In genomic region chr8:22124220-22125152, GRCm38 (mm10) we compare ENCODE assay signal across 9 mouse cellular contexts. TPM values are rescaled to one million over a fixed set of nuclear protein-coding genes. Genes with fewer than 3 reads are reported as not detected.
DNase-seq lines count a peak whose midpoint lies in the region; ATAC-seq and TF ChIP-seq lines count a peak whose summit lies in the region.
"Had no signal": no experiment of that assay in that cellular context is flagged by ENCODE, and none has a peak within 500 bp of the region (broad histone marks: within the 10 kb centered on the region; RNA-seq: fewer than 3 reads in every experiment).

Gene Nek5 (minus strand): TSS chr8:22125053.

- peak within 1 kb of the TSS; percentile 1 for H3K4me3 ChIP-seq in cerebellum, adult 2 months (replicated peaks; ENCODE audit: insufficient read depth, low read depth, low read length)
- peak within 1 kb of the TSS; percentile 39 for H3K4me3 ChIP-seq in erythroblast, embryonic 14.5 days (replicated peaks)
- peak within 1 kb of the TSS; percentile 37 for H3K4me3 ChIP-seq in hindbrain, embryonic 13.5 days
- H3K4me3 ChIP-seq in limb, embryonic 14.5 days (replicated peaks; ENCODE audit: low read length), result peak within 1 kb of the TSS; percentile 44
- peak within 1 kb of the TSS; percentile 40 for H3K4me3 ChIP-seq in midbrain, embryonic 13.5 days (replicated peaks)

- H3K27me3 ChIP-seq in cerebellum, adult 2 months (ENCODE audit: control insufficient read depth, insufficient read depth, low read length), result no peaks in the 10 kb centered on the region
- peaks cover 12% of the 10 kb centered on the region for H3K27me3 ChIP-seq in erythroblast, embryonic 14.5 days (ENCODE audit: control insufficient read depth)
- H3K27me3 ChIP-seq in hindbrain, embryonic 13.5 days, result no peaks in the 10 kb centered on the region; the same call in 1 of the 2 replicates
- no peaks in the 10 kb centered on the region for H3K27me3 ChIP-seq in limb, embryonic 14.5 days (ENCODE audit: control insufficient read depth, insufficient read depth, low read length)
- H3K27me3 ChIP-seq in midbrain, embryonic 13.5 days, result no peaks in the 10 kb centered on the region; the same call in 1 of the 2 replicates

- H3K9me3 ChIP-seq in erythroblast, embryonic 14.5 days (ENCODE audit: control insufficient read depth, low read length), result no peaks in the 10 kb centered on the region
- no peaks in the 10 kb centered on the region for H3K9me3 ChIP-seq in hindbrain, embryonic 13.5 days
- no peaks in the 10 kb centered on the region for H3K9me3 ChIP-seq in limb, embryonic 14.5 days (ENCODE audit: control insufficient read depth, low read length)
- H3K9me3 ChIP-seq in midbrain, embryonic 13.5 days, result no peaks in the 10 kb centered on the region

- H3K36me3 ChIP-seq in erythroblast, embryonic 14.5 days (ENCODE audit: control insufficient read depth), result no peaks in the 10 kb centered on the region
- H3K36me3 ChIP-seq in hindbrain, embryonic 13.5 days, result peaks cover 28% of the 10 kb centered on the region
- peaks cover 13% of the 10 kb centered on the region; the same call in 1 of the 2 replicates for H3K36me3 ChIP-seq in limb, embryonic 14.5 days (ENCODE audit: control insufficient read depth, insufficient read depth, low read length)
- peaks cover 28% of the 10 kb centered on the region for H3K36me3 ChIP-seq in midbrain, embryonic 13.5 days

- 3% methylated on average over 29 of the region's 29 CpGs for WGBS in cerebellum, adult 2 months
- WGBS in hindbrain, embryonic 13.5 days, result 2% methylated on average over 29 of the region's 29 CpGs
- 2% methylated on average over 29 of the region's 29 CpGs for WGBS in limb, embryonic 14.5 days
- WGBS in midbrain, embryonic 13.5 days, result 2% methylated on average over 29 of the region's 29 CpGs

- peak within 1 kb of the TSS; percentile 60; the same call in 1 of the 2 replicates for H3K9ac ChIP-seq in hindbrain, embryonic 13.5 days
- peak within 1 kb of the TSS; percentile 42 for H3K9ac ChIP-seq in limb, embryonic 14.5 days (ENCODE audit: low read depth, low read length, severe bottlenecking)
- H3K9ac ChIP-seq in midbrain, embryonic 13.5 days (replicated peaks), result peak within 1 kb of the TSS; percentile 52; the same call in 1 of the 2 replicates

- no peak for TF ChIP-seq POLR2A in cerebellum, adult 2 months (IDR thresholded peaks at IDR 0.05; ENCODE audit: borderline replicate concordance, insufficient read depth, low read length)
- no peak for TF ChIP-seq POLR2A in limb, embryonic 14.5 days (IDR thresholded peaks at IDR 0.05; ENCODE audit: borderline replicate concordance, extremely low read depth, insufficient read depth, insufficient read length)

- peak; percentile 36; the same call in 1 of the 2 replicates for TF ChIP-seq CTCF in cerebellum, adult 2 months (IDR thresholded peaks at IDR 0.05; ENCODE audit: borderline replicate concordance, insufficient read depth, low read depth, low read length)

- no peak for DNase-seq in cerebellum, adult 2 months
- no peak for DNase-seq in cerebellum, postnatal 36 days
- peak; percentile 76 to 87 for DNase-seq in adrenal gland, adult (ENCODE audit: inconsistent age in 2 of 2, low spot score in 1 of 2)
- peak; percentile 72 for DNase-seq in limb, embryonic 14.5 days (ENCODE audit: low spot score)
- DNase-seq in testis, postnatal 10 days (ENCODE audit: low spot score), result peak; percentile 51

- H3K27ac ChIP-seq in cerebellum, adult 2 months (ENCODE audit: insufficient read depth, low read length), result no peak within 1 kb of the TSS
- H3K27ac ChIP-seq in hindbrain, embryonic 13.5 days, result no peak within 1 kb of the TSS
- no peak within 1 kb of the TSS for H3K27ac ChIP-seq in limb, embryonic 14.5 days (replicated peaks; ENCODE audit: low read depth, low read length)
- no peak within 1 kb of the TSS for H3K27ac ChIP-seq in midbrain, embryonic 13.5 days

- ATAC-seq in hindbrain, embryonic 13.5 days (ENCODE audit: low FRiP score), result peak; percentile 71
- peak; percentile 82 for ATAC-seq in limb, embryonic 14.5 days (ENCODE audit: low FRiP score, low read depth)
- ATAC-seq in midbrain, embryonic 13.5 days, result peak; percentile 82

- peak within 1 kb of the TSS; percentile 59 for H3K4me2 ChIP-seq in hindbrain, embryonic 13.5 days
- H3K4me2 ChIP-seq in limb, embryonic 14.5 days (replicated peaks; ENCODE audit: low read depth, low read length, severe bottlenecking), result peak within 1 kb of the TSS; percentile 72
- H3K4me2 ChIP-seq in midbrain, embryonic 13.5 days (replicated peaks), result peak within 1 kb of the TSS; percentile 63

- no peaks in the 10 kb centered on the region for H3K4me1 ChIP-seq in cerebellum, adult 2 months (ENCODE audit: control insufficient read depth, insufficient read depth, low read length)
- H3K4me1 ChIP-seq in erythroblast, embryonic 14.5 days (ENCODE audit: control insufficient read depth), result peaks cover 5% of the 10 kb centered on the region; the same call in 1 of the 2 replicates
- peaks cover 7% of the 10 kb centered on the region for H3K4me1 ChIP-seq in hindbrain, embryonic 13.5 days (replicated peaks)
- peaks cover 3% of the 10 kb centered on the region; the same call in 1 of the 2 replicates for H3K4me1 ChIP-seq in limb, embryonic 14.5 days (ENCODE audit: control insufficient read depth, insufficient read depth, low read length)
- peaks cover 12% of the 10 kb centered on the region for H3K4me1 ChIP-seq in midbrain, embryonic 13.5 days (replicated peaks)

RNA-seq across cellular contexts. Expression of gene Nek5, which starts in this region (rescaled TPM):
- polyA plus RNA-seq in cerebellum, adult 2 months (2012; rRNA removed), result 0.33 and 0.67 TPM in 2 replicates
- not detected in 2 replicates for polyA plus RNA-seq in erythroblast, embryonic 14.5 days (2012)
- polyA plus RNA-seq in hindbrain, embryonic 13.5 days (2015; fragmentation: Nextera tagmentation; extraction: Ambion mirVana), result 0.56 and 1.3 TPM in 2 replicates
- 0.05 and 0.26 TPM in 2 replicates for polyA plus RNA-seq in limb, embryonic 14.5 days (2012; rRNA removed)
- polyA plus RNA-seq in limb, embryonic 14.5 days (2014; fragmentation: Nextera tagmentation; extraction: Ambion mirVana), result 0.15 and 0.32 TPM in 2 replicates
- polyA plus RNA-seq in midbrain, embryonic 13.5 days (2015; fragmentation: Nextera tagmentation; extraction: Ambion mirVana), result 0.36 and 0.43 TPM in 2 replicates
- polyA plus RNA-seq: C2C12 had no signal

Comparison
In these comparisons a context has a peak if more than half of its experiments do, and no peak if none do; other contexts are left out.
1. Peak in DNase-seq, ATAC-seq, H3K4me3 ChIP-seq, H3K9ac ChIP-seq and H3K4me2 ChIP-seq in limb, embryonic 14.5 days; RNA of the gene not detected or under 1 TPM.
2. Peak in ATAC-seq, H3K4me3 ChIP-seq, H3K9ac ChIP-seq and H3K4me2 ChIP-seq in midbrain, embryonic 13.5 days; RNA of the gene not detected or under 1 TPM.
3. DNase-seq: peak in adrenal gland, adult (2 of 2) and testis, postnatal 10 days (single experiment); none in cerebellum, adult 2 months (0 of 2) and cerebellum, postnatal 36 days (0 of 2).
4. Peak in every context shown above with its lines, with median percentiles within 50 percentile points of each other: H3K4me3 ChIP-seq, ATAC-seq, H3K4me2 ChIP-seq and H3K9ac ChIP-seq.